Mouse (Mus musculus) heart, embryonic 12.5 days (tissue): ENCODE results near the gene Cd84. TPM values are rescaled to one million over a fixed set of nuclear protein-coding genes. Genes with fewer than 3 reads are reported as not detected.

Experiments used
- ATAC-seq: fragments of 200-750 bp; cut with Nextera tagmentation; 2 replicates; pipeline ENCODE4 v1.8.0; 2017; ENCODE audit warnings: moderate TSS enrichment, moderate library complexity; ENCODE audit not compliant: insufficient number of reproducible peaks, low FRiP score
- H3K27ac ChIP-seq: fragments of 300-500 bp; sonication (generic); 2 replicates; pipeline ENCODE4 v1.5.1; 2016; ENCODE audit warnings: mild to moderate bottlenecking, moderate library complexity; ENCODE audit not compliant: poor library complexity, severe bottlenecking
- H3K27me3 ChIP-seq: fragments of 300-500 bp; sonication (generic); replicated peaks from 2 replicates; pipeline ENCODE4 v1.6.1; 2016; ENCODE audit warnings: mild to moderate bottlenecking, moderate library complexity
- H3K36me3 ChIP-seq: fragments of 300-500 bp; sonication (generic); 2 replicates; pipeline ENCODE4 v1.6.1; 2016; ENCODE audit warnings: mild to moderate bottlenecking, moderate library complexity
- H3K4me1 ChIP-seq: fragments of 300-500 bp; sonication (generic); replicated peaks from 2 replicates; pipeline ENCODE4 v1.6.1; 2016; ENCODE audit warnings: mild to moderate bottlenecking
- H3K4me2 ChIP-seq: fragments of 300-500 bp; sonication (generic); 2 replicates; pipeline ENCODE4 v1.6.1; 2016; ENCODE audit warnings: mild to moderate bottlenecking, moderate library complexity
- H3K4me3 ChIP-seq: fragments of 300-500 bp; sonication (generic); 2 replicates; pipeline ENCODE4 v1.5.1; 2016; ENCODE audit warnings: mild to moderate bottlenecking
- H3K9ac ChIP-seq: fragments of 300-500 bp; sonication (generic); 2 replicates; pipeline ENCODE4 v1.6.1; 2016; ENCODE audit warnings: mild to moderate bottlenecking, moderate library complexity
- H3K9me3 ChIP-seq: fragments of 300-500 bp; sonication (generic); replicated peaks from 2 replicates; pipeline ENCODE4 v1.6.1; 2016; ENCODE audit warnings: mild to moderate bottlenecking, moderate library complexity
- WGBS: fragments of 180-500 bp; shearing (Covaris S2); methylation state at CpG from one replicate; pipeline ENCODE4 v1.1.7; 2016; 5-methylcytosine and 5-hydroxymethylcytosine counted together
- polyA plus RNA-seq: library from polyadenylated mRNA; unstranded; fragments of >200 nt; fragmentation: Nextera tagmentation; extraction: Ambion mirVana; gene quantifications from 2 replicates; pipeline ENCODE4 v1.2.1, GENCODE M21; 2016

Gene Cd84
- polyA plus RNA-seq, 1 experiment from 2014 or later = 0.98 TPM

- Histone ChIP-seq H3K9ac (no peak within 1 kb of the TSS), H3K27ac (no peak within 1 kb of the TSS), H3K4me2 (peak within 1 kb of the TSS; percentile 58), H3K4me1 (0 out of 2 replicates have a peak, but pooled peaks cover 6% of the 10 kb centered on the region), H3K36me3 (no peaks in the 10 kb centered on the region), H3K9me3 (0 out of 2 replicates have a peak, but pooled peaks cover 5% of the 10 kb centered on the region), H3K27me3 (no peaks in the 10 kb centered on the region), H3K4me3 (peak within 1 kb of the TSS; percentile 28)
- no peak for ATAC-seq
- WGBS = 55% methylated on average over 14 of the region's 14 CpGs
Observed at GRCm38 (mm10) chr1:171917305-171918039, 78.0 kb downstream of the Cd84 start, which contains the start of gene Slamf6. TSS of gene Slamf6 (plus strand) at chr1:171917515.

GRCm38 (mm10) chr1:171918136-171918920 is 78.8 kb downstream of the Cd84 start:
- 60% methylated on average over 12 of the region's 12 CpGs for WGBS
- Histone ChIP-seq H3K27me3 (no peaks in the 10 kb centered on the region), H3K4me1 (0 out of 2 replicates have a peak, but pooled peaks cover 6% of the 10 kb centered on the region), H3K4me2 (peak overlapping the region; percentile 58), H3K9ac (no peak overlapping the region), H3K4me3 (peak overlapping the region; percentile 28), H3K36me3 (no peaks in the 10 kb centered on the region), H3K27ac (no peak overlapping the region), H3K9me3 (no peaks in the 10 kb centered on the region)
- no peak for ATAC-seq

GRCm38 (mm10) chr1:171919193-171919592 is 79.7 kb downstream of the Cd84 start:
- Histone ChIP-seq H3K36me3 (no peaks in the 10 kb centered on the region), H3K9ac (no peak overlapping the region), H3K9me3 (no peaks in the 10 kb centered on the region), H3K27me3 (no peaks in the 10 kb centered on the region), H3K4me3 (no peak overlapping the region), H3K27ac (no peak overlapping the region), H3K4me1 (0 out of 2 replicates have a peak, but pooled peaks cover 6% of the 10 kb centered on the region), H3K4me2 (no peak overlapping the region)
- 88% methylated on average over 5 of the region's 5 CpGs for WGBS
- ATAC-seq = no peak

GRCm38 (mm10) chr1:171919901-171920510 is 80.5 kb downstream of the Cd84 start:
- Histone ChIP-seq H3K4me2 (no peak overlapping the region), H3K9ac (no peak overlapping the region), H3K36me3 (no peaks in the 10 kb centered on the region), H3K4me1 (0 out of 2 replicates have a peak, but pooled peaks cover 6% of the 10 kb centered on the region), H3K4me3 (no peak overlapping the region), H3K27me3 (no peaks in the 10 kb centered on the region), H3K27ac (no peak overlapping the region), H3K9me3 (no peaks in the 10 kb centered on the region)
- ATAC-seq = no peak
- 79% methylated on average over 6 of the region's 6 CpGs for WGBS

DNA sequence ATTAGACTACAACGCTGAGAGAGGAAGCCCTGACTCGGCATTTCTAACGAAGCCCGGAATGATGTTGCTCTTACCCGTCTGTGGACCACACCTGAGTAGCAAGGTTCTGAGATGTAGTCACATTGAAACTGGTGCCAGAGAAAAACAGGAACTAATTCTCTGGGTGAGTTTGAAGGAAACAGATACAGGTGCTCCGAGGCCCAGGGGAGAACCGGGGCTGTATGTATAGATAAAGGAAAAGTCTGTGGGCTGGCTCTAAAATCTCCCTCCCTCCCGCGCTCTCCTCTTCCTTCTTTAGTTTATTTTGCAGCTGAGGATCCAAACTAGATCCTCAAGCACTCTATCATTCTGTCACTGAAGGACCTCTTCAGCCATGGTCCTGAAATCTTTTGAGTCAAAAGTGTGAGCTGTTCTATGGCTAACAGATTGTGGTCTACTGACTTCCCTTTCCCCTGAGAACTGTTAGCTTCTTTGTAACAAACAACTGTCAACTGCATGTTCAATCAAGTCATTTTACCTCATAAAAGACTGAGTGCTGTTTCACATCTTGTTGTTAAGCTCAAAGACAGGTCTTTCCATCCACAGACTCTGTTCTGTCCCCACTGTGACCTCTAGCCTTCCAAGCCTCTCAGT is 81.6 kb downstream of the Cd84 start:
- Histone ChIP-seq H3K9ac (no peak overlapping the region), H3K9me3 (no peaks in the 10 kb centered on the region), H3K4me2 (no peak overlapping the region), H3K36me3 (no peaks in the 10 kb centered on the region), H3K27me3 (no peaks in the 10 kb centered on the region), H3K27ac (no peak overlapping the region), H3K4me3 (no peak overlapping the region), H3K4me1 (0 out of 2 replicates have a peak, but pooled peaks cover 6% of the 10 kb centered on the region)
- no peak for ATAC-seq
- WGBS = 70% methylated on average over 9 of the region's 9 CpGs

GRCm38 (mm10) chr1:171921641-171922040 is 82.1 kb downstream of the Cd84 start:
- WGBS = 62% methylated on average over 2 of the region's 2 CpGs
- no peaks in the 10 kb centered on the region for H3K27me3 ChIP-seq
- no peak overlapping the region for H3K9ac ChIP-seq
- H3K4me2 ChIP-seq = no peak overlapping the region
- no peak for ATAC-seq
- H3K27ac ChIP-seq = no peak overlapping the region
- no peaks in the 10 kb centered on the region for H3K36me3 ChIP-seq
- H3K4me3 ChIP-seq = no peak overlapping the region
- H3K9me3 ChIP-seq = no peaks in the 10 kb centered on the region
- H3K4me1 ChIP-seq = 0 out of 2 replicates have a peak, but pooled peaks cover 6% of the 10 kb centered on the region

- no peak overlapping the region for H3K9ac ChIP-seq
- H3K27ac ChIP-seq = no peak overlapping the region
- no peaks in the 10 kb centered on the region for H3K36me3 ChIP-seq
- 0 out of 2 replicates have a peak, but pooled peaks cover 2% of the 10 kb centered on the region for H3K9me3 ChIP-seq
- no peak for ATAC-seq
- no peaks in the 10 kb centered on the region for H3K27me3 ChIP-seq
- no peak overlapping the region for H3K4me3 ChIP-seq
- WGBS = 85% methylated on average over 5 of the region's 5 CpGs
- H3K4me1 ChIP-seq = 0 out of 2 replicates have a peak, but pooled peaks cover 2% of the 10 kb centered on the region
- H3K4me2 ChIP-seq = no peak overlapping the region
Observed at GRCm38 (mm10) chr1:171922844-171923243, 83.3 kb downstream of the Cd84 start.

GRCm38 (mm10) chr1:171924900-171925299 is 85.4 kb downstream of the Cd84 start:
- no peak overlapping the region for H3K4me3 ChIP-seq

DNA sequence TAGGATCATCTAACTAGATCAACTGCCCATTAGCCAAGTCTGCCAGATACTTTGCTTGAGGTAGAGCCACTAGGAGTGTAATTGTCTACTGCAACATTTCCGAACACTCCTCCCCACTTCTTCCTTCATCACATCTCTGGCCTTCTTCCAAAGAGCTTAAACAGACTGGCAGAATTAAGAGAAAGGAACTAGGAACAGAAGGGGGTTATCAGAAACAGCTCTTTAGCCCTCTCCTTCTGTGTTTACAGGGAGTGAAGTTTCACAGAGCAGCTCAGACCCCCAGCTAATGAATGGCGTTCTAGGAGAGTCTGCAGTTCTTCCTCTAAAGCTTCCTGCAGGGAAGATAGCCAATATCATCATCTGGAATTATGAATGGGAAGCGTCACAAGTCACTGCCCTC is 94.4 kb downstream of the Cd84 start:
- no peaks in the 10 kb centered on the region for H3K27me3 ChIP-seq
- H3K9ac ChIP-seq = no peak overlapping the region
- no peak overlapping the region for H3K4me3 ChIP-seq
- H3K4me1 ChIP-seq = no peaks in the 10 kb centered on the region; the same call in 1 of the 2 replicates
- 21% methylated on average over 3 of the region's 3 CpGs for WGBS
- H3K27ac ChIP-seq = no peak overlapping the region
- H3K4me2 ChIP-seq = no peak overlapping the region
- 0 out of 2 replicates have a peak, but pooled peaks cover 2% of the 10 kb centered on the region for H3K9me3 ChIP-seq
- H3K36me3 ChIP-seq = no peaks in the 10 kb centered on the region
- ATAC-seq = peak; percentile 64; the same call in 1 of the 2 replicates

More at GRCm38 (mm10) chr1:171924900-171925299, 85.4 kb downstream of the Cd84 start:
- Histone ChIP-seq H3K9ac (no peak overlapping the region), H3K4me2 (no peak overlapping the region), H3K27me3 (no peaks in the 10 kb centered on the region), H3K27ac (no peak overlapping the region), H3K4me1 (no peaks in the 10 kb centered on the region), H3K36me3 (no peaks in the 10 kb centered on the region), H3K9me3 (0 out of 2 replicates have a peak, but pooled peaks cover 2% of the 10 kb centered on the region)
- ATAC-seq = no peak
- WGBS = 63% methylated on average over 3 of the region's 3 CpGs
